Mouse (Mus musculus) neural tube, embryonic 14.5 days (tissue): ENCODE data around the gene 1700012B07Rik. TPM values are rescaled to one million over a fixed set of nuclear protein-coding genes. Genes with fewer than 3 reads are reported as not detected.

Experiments used
- ATAC-seq: fragments of 200-750 bp; cut with Nextera tagmentation; 2 replicates; pipeline ENCODE4 v1.8.0; 2017; ENCODE audit warnings: low read depth, mild to moderate bottlenecking, moderate TSS enrichment, moderate library complexity
- H3K27ac ChIP-seq: fragments of 300-500 bp; sonication (generic); 2 replicates; pipeline ENCODE4 v1.5.1; 2014; ENCODE audit warnings: low read depth, mild to moderate bottlenecking, control low read depth, low read length, moderate library complexity, mixed read lengths
- H3K27me3 ChIP-seq: fragments of 300-500 bp; sonication (generic); 2 replicates; pipeline ENCODE4 v1.6.1; 2014; ENCODE audit warnings: low read length; ENCODE audit not compliant: control insufficient read depth, insufficient read depth
- H3K36me3 ChIP-seq: fragments of 300-500 bp; sonication (generic); 2 replicates; pipeline ENCODE4 v1.6.1; 2014; ENCODE audit warnings: low read length, mixed read lengths; ENCODE audit not compliant: control insufficient read depth, insufficient read depth
- H3K4me1 ChIP-seq: fragments of 300-500 bp; sonication (generic); 2 replicates; pipeline ENCODE4 v1.6.1; 2014; ENCODE audit warnings: low read length; ENCODE audit not compliant: control insufficient read depth, insufficient read depth
- H3K4me2 ChIP-seq: fragments of 300-500 bp; sonication (generic); 2 replicates; pipeline ENCODE4 v1.6.1; 2014; ENCODE audit warnings: mild to moderate bottlenecking, low read depth, low read length, control low read depth
- H3K4me3 ChIP-seq: fragments of 300-500 bp; sonication (generic); 2 replicates; pipeline ENCODE4 v1.5.1; 2014; ENCODE audit warnings: low read depth, low read length, control low read depth, mixed read lengths
- H3K9ac ChIP-seq: fragments of 300-500 bp; sonication (generic); replicated peaks from 2 replicates; pipeline ENCODE4 v1.6.1; 2014; ENCODE audit warnings: low read depth, mild to moderate bottlenecking, control low read depth, low read length, mixed read lengths
- H3K9me3 ChIP-seq: fragments of 300-500 bp; sonication (generic); 2 replicates; pipeline ENCODE4 v1.6.1; 2016; ENCODE audit warnings: low read length; ENCODE audit not compliant: control insufficient read depth
- WGBS: fragments of 180-500 bp; shearing (Covaris S2); extraction: QIAGEN DNeasy Blood & Tissue Kit; methylation state at CpG from one replicate; pipeline ENCODE4 v1.1.7; 2014; 5-methylcytosine and 5-hydroxymethylcytosine counted together
- polyA plus RNA-seq: library from polyadenylated mRNA; unstranded; fragments of >200 nt; fragmentation: Nextera tagmentation; extraction: Ambion mirVana; gene quantifications from 2 replicates; pipeline ENCODE4 v1.2.1, GENCODE M21; 2014

The 1700012B07Rik gene
- polyA plus RNA-seq, 1 experiment from 2014 or later: not detected

DNA sequence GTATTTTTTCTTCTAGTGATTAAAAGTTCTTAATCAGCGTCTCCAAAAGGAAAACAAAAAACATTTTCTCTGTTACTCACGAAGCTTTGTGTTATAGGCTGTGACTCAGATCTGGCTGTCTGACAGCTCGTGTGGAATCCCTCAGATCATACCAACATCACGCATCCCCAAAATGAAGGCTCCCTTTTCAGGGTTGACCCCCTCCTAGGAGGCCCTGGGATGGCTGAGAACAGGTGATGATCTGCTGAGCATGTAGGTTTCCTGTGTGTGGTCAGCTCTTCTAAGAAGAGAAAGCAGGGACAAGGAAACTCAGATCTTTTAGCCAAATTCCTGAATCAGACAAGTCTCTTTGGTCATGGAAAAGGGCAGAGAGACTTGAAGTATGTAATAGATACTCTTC, 82.6 kb downstream of the 1700012B07Rik start:
- Histone ChIP-seq H3K4me1 (no peaks in the 10 kb centered on the region), H3K4me2 (no peak overlapping the region), H3K4me3 (no peak overlapping the region), H3K27me3 (no peaks in the 10 kb centered on the region), H3K36me3 (no peaks in the 10 kb centered on the region), H3K27ac (no peak overlapping the region), H3K9ac (no peak overlapping the region), H3K9me3 (no peaks in the 10 kb centered on the region)
- ATAC-seq: no peak
- WGBS: 89% methylated on average over 4 of the region's 4 CpGs

DNA sequence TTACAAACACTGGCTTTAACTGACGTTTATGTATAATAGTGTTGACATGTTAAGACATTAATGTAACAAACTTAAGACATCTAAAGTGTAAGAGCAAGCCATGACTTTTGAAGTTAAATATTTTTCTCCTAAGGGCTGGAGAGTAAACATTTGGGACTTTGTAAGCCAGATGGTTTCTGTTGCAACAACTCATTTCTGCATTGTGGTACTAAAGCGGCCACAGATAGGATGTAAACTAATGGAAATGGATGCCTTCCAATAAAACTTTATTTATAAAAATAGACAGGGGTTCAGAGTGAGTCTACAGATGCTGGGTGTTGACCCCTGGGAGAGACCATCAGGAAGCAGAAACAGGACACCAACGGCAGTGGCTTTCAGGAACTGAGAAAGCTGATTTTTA, 89.9 kb downstream of the 1700012B07Rik start:
- ATAC-seq: no peak
- Histone ChIP-seq H3K27ac (no peak overlapping the region), H3K4me3 (no peak overlapping the region), H3K36me3 (no peaks in the 10 kb centered on the region), H3K9ac (no peak overlapping the region), H3K9me3 (no peaks in the 10 kb centered on the region), H3K4me2 (no peak overlapping the region), H3K4me1 (no peaks in the 10 kb centered on the region), H3K27me3 (no peaks in the 10 kb centered on the region)
- 86% methylated on average over 3 of the region's 3 CpGs for WGBS

Other genes starting within 250 kb of the 1700012B07Rik start
- 9.6 and 13.2 TPM in 2 replicates for gene Wipi1, start 216.1 kb downstream of the 1700012B07Rik start, polyA plus RNA-seq
- 506 and 594 TPM in 2 replicates for gene Prkar1a, start 178.6 kb downstream of the 1700012B07Rik start, polyA plus RNA-seq
- 4.4 and 7.8 TPM in 2 replicates for gene Fam20a, start 105.8 kb downstream of the 1700012B07Rik start, polyA plus RNA-seq
- gene Abca8b, start 167.8 kb upstream of the 1700012B07Rik start, polyA plus RNA-seq: 1.9 and 2.7 TPM in 2 replicates